Mouse (Mus musculus): ENCODE data around the gene Rbms3. TPM values are rescaled to one million over a fixed set of nuclear protein-coding genes. Genes with fewer than 3 reads are reported as not detected.

Rbms3 gene
- total RNA-seq, 2 experiments from 2014 or later, result 11.5 to 13.0 TPM

- Histone ChIP-seq H3K4me3 (no peak overlapping the region), H3K27ac (no peak overlapping the region)
- no peak for DNase-seq (ENCODE audit: extremely low spot score in 1 of 2, low spot score in 2 of 2)
- no peak for TF ChIP-seq CTCF (IDR thresholded peaks at IDR 0.05)
- intact Hi-C loops (cut with DNase I), result no loop called here
These were observed 588.3 kb downstream of the Rbms3 start for GRCm38 (mm10) chr9:117041291-117041992.

- Histone ChIP-seq H3K27ac (no peak overlapping the region), H3K4me3 (no peak overlapping the region)
- TF ChIP-seq CTCF (IDR thresholded peaks at IDR 0.05), result no peak
- intact Hi-C loops (cut with DNase I), result no loop called here
- no peak for DNase-seq (ENCODE audit: extremely low spot score in 1 of 2, low spot score in 2 of 2)
These were observed 589.7 kb downstream of the Rbms3 start for GRCm38 (mm10) chr9:117039941-117040453.

GRCm38 (mm10) chr9:117032690-117033089 is 597.0 kb downstream of the Rbms3 start:
- DNase-seq (ENCODE audit: extremely low spot score in 1 of 2, low spot score in 2 of 2), result no peak
- Histone ChIP-seq H3K27ac (no peak overlapping the region), H3K4me3 (no peak overlapping the region)
- no peak for TF ChIP-seq CTCF (IDR thresholded peaks at IDR 0.05)
- intact Hi-C loops (cut with DNase I), result no loop called here

GRCm38 (mm10) chr9:117031237-117031636 is 598.5 kb downstream of the Rbms3 start:
- no peak for TF ChIP-seq CTCF (IDR thresholded peaks at IDR 0.05)
- intact Hi-C loops (cut with DNase I), result no loop called here
- no peak overlapping the region for H3K27ac ChIP-seq
- DNase-seq (ENCODE audit: extremely low spot score in 1 of 2, low spot score in 2 of 2), result no peak
- H3K4me3 ChIP-seq, result no peak overlapping the region

- intact Hi-C loops (cut with DNase I), result no loop called here
- no peak for TF ChIP-seq CTCF (IDR thresholded peaks at IDR 0.05)
- no peak overlapping the region for H3K27ac ChIP-seq
- H3K4me3 ChIP-seq, result no peak overlapping the region
- DNase-seq (ENCODE audit: extremely low spot score in 1 of 2, low spot score in 2 of 2), result no peak
These were observed 598.9 kb downstream of the Rbms3 start for GRCm38 (mm10) chr9:117030837-117031236.

GRCm38 (mm10) chr9:117029953-117030352 is 599.8 kb downstream of the Rbms3 start:
- intact Hi-C loops (cut with DNase I), result no loop called here
- Histone ChIP-seq H3K4me3 (no peak overlapping the region), H3K27ac (no peak overlapping the region)
- no peak; the same call in 1 of the 2 replicates for TF ChIP-seq CTCF (IDR thresholded peaks at IDR 0.05)
- no peak for DNase-seq (ENCODE audit: extremely low spot score in 1 of 2, low spot score in 2 of 2)

- intact Hi-C loops (cut with DNase I), result no loop called here
- Histone ChIP-seq H3K4me3 (no peak overlapping the region), H3K27ac (no peak overlapping the region)
- no peak for DNase-seq (ENCODE audit: extremely low spot score in 1 of 2, low spot score in 2 of 2)
- no peak for TF ChIP-seq CTCF (IDR thresholded peaks at IDR 0.05)
These were observed 601.1 kb downstream of the Rbms3 start for GRCm38 (mm10) chr9:117028586-117028985.

- no peak overlapping the region for H3K4me3 ChIP-seq
- TF ChIP-seq CTCF (IDR thresholded peaks at IDR 0.05), result no peak
- no peak for DNase-seq (ENCODE audit: extremely low spot score in 1 of 2, low spot score in 2 of 2)
- no peak overlapping the region for H3K27ac ChIP-seq
- intact Hi-C loops (cut with DNase I), result no loop called here
These were observed 607.6 kb downstream of the Rbms3 start for GRCm38 (mm10) chr9:117022086-117022485.

- Histone ChIP-seq H3K27ac (no peak overlapping the region), H3K4me3 (no peak overlapping the region)
- TF ChIP-seq CTCF (IDR thresholded peaks at IDR 0.05), result no peak
- DNase-seq (ENCODE audit: extremely low spot score in 1 of 2, low spot score in 2 of 2), result no peak
- intact Hi-C loops (cut with DNase I), result no loop called here
These were observed 608.2 kb downstream of the Rbms3 start for GRCm38 (mm10) chr9:117021506-117021905.

GRCm38 (mm10) chr9:117020216-117020615 is 609.5 kb downstream of the Rbms3 start:
- intact Hi-C loops (cut with DNase I), result no loop called here
- DNase-seq (ENCODE audit: extremely low spot score in 1 of 2, low spot score in 2 of 2), result no peak
- no peak for TF ChIP-seq CTCF (IDR thresholded peaks at IDR 0.05)

GRCm38 (mm10) chr9:117018741-117019163 is 611.0 kb downstream of the Rbms3 start:
- intact Hi-C loops (cut with DNase I), result no loop called here
- DNase-seq (ENCODE audit: extremely low spot score in 1 of 2, low spot score in 2 of 2), result no peak
- Histone ChIP-seq H3K4me3 (no peak overlapping the region), H3K27ac (no peak overlapping the region)
- no peak for TF ChIP-seq CTCF (IDR thresholded peaks at IDR 0.05)

More at GRCm38 (mm10) chr9:117020216-117020615, 609.5 kb downstream of the Rbms3 start:
- no peak overlapping the region for H3K27ac ChIP-seq
- H3K4me3 ChIP-seq, result no peak overlapping the region

- Histone ChIP-seq H3K4me3 (no peak overlapping the region), H3K27ac (no peak overlapping the region)
- DNase-seq (ENCODE audit: extremely low spot score in 1 of 2, low spot score in 2 of 2), result no peak
- intact Hi-C loops (cut with DNase I), result no loop called here
- no peak for TF ChIP-seq CTCF (IDR thresholded peaks at IDR 0.05)
These were observed 611.4 kb downstream of the Rbms3 start for GRCm38 (mm10) chr9:117018301-117018700.

Measured in left cerebral cortex, adult 2 months (tissue).